Mouse (Mus musculus) liver, embryonic 11.5 days (tissue): ENCODE measurements at regions not wholly inside any gene's neighbourhood (a gene's known extent, or its start where the extent isn't known, plus 50 kb on each side); places are given as distances from the start of the nearest gene placed in this dataset.

Experiments used
- ATAC-seq: fragments of 200-750 bp; cut with Nextera tagmentation; replicated peaks from 2 replicates; pipeline ENCODE4 v1.8.0; 2017; ENCODE audit warnings: moderate number of reproducible peaks, mild to moderate bottlenecking, moderate TSS enrichment, moderate library complexity; ENCODE audit not compliant: low FRiP score
- DNase-seq: peaks from one replicate; pipeline ENCODE4 v3.0.0-alpha.2; 2017; ENCODE audit warnings: low spot score
- H3K27ac ChIP-seq: fragments of 300-500 bp; sonication (generic); 2 replicates; pipeline ENCODE4 v1.5.1; 2014; ENCODE audit warnings: mild to moderate bottlenecking, low read depth, low read length, control low read depth
- H3K27me3 ChIP-seq: fragments of 300-500 bp; sonication (generic); replicated peaks from 2 replicates; pipeline ENCODE4 v1.6.1; 2014; ENCODE audit warnings: low read length, mixed read lengths; ENCODE audit not compliant: control insufficient read depth, insufficient read depth
- H3K36me3 ChIP-seq: fragments of 300-500 bp; sonication (generic); 2 replicates; pipeline ENCODE4 v1.6.1; 2014; ENCODE audit warnings: mild to moderate bottlenecking, low read length, moderate library complexity, mixed read lengths; ENCODE audit not compliant: control insufficient read depth, insufficient read depth
- H3K4me1 ChIP-seq: fragments of 300-500 bp; sonication (generic); replicated peaks from 2 replicates; pipeline ENCODE4 v1.6.1; 2014; ENCODE audit warnings: low read length, mixed read lengths; ENCODE audit not compliant: control insufficient read depth, insufficient read depth
- H3K4me2 ChIP-seq: fragments of 300-500 bp; sonication (generic); 2 replicates; pipeline ENCODE4 v1.6.1; 2014; ENCODE audit warnings: mild to moderate bottlenecking, control low read depth, moderate library complexity
- H3K4me3 ChIP-seq: fragments of 300-500 bp; sonication (generic); 2 replicates; pipeline ENCODE4 v1.5.1; 2014; ENCODE audit warnings: low read depth, low read length, control low read depth
- H3K9ac ChIP-seq: fragments of 300-500 bp; sonication (generic); 2 replicates; pipeline ENCODE4 v1.6.1; 2014; ENCODE audit warnings: low read depth, low read length, control low read depth
- H3K9me3 ChIP-seq: fragments of 300-500 bp; sonication (generic); 2 replicates; pipeline ENCODE4 v1.6.1; 2016; ENCODE audit warnings: low read length, inconsistent platforms, mixed read lengths; ENCODE audit not compliant: control insufficient read depth
- WGBS: fragments of 180-500 bp; shearing (Covaris S2); extraction: QIAGEN DNeasy Blood & Tissue Kit; methylation state at CpG from one replicate; pipeline ENCODE4 v1.1.7; 2014; 5-methylcytosine and 5-hydroxymethylcytosine counted together

GRCm38 (mm10) chr1:133522825-133523224 lies 87.3 kb downstream of the Snrpe start:
- ATAC-seq (no peak), DNase-seq (no peak)
- WGBS = 60% methylated on average over 1 of the region's 1 CpGs
- no peak overlapping the region for H3K4me3 ChIP-seq
- H3K4me2 ChIP-seq = no peak overlapping the region
- H3K9ac ChIP-seq = no peak overlapping the region
- H3K9me3 ChIP-seq = no peaks in the 10 kb centered on the region
- H3K27ac ChIP-seq = no peak overlapping the region
- no peaks in the 10 kb centered on the region for H3K4me1 ChIP-seq
- no peaks in the 10 kb centered on the region for H3K27me3 ChIP-seq
- H3K36me3 ChIP-seq = no peaks in the 10 kb centered on the region

GRCm38 (mm10) chr1:133520652-133521051 lies 89.4 kb downstream of the Snrpe start:
- H3K4me2 ChIP-seq = no peak overlapping the region
- ATAC-seq = no peak

GRCm38 (mm10) chr1:133517020-133517419 lies 92.8 kb upstream of the Sox13 start:
- Histone ChIP-seq H3K4me1 (no peaks in the 10 kb centered on the region), H3K36me3 (no peaks in the 10 kb centered on the region), H3K27me3 (no peaks in the 10 kb centered on the region), H3K4me2 (no peak overlapping the region), H3K4me3 (no peak overlapping the region), H3K9ac (no peak overlapping the region), H3K27ac (no peak overlapping the region), H3K9me3 (no peaks in the 10 kb centered on the region)
- ATAC-seq = no peak
- DNase-seq = no peak
- 86% methylated on average over 5 of the region's 5 CpGs for WGBS

More at GRCm38 (mm10) chr1:133520652-133521051, 89.4 kb downstream of the Snrpe start:
- no peak for DNase-seq
- Histone ChIP-seq H3K27ac (no peak overlapping the region), H3K9ac (no peak overlapping the region), H3K36me3 (no peaks in the 10 kb centered on the region), H3K9me3 (no peaks in the 10 kb centered on the region), H3K4me3 (no peak overlapping the region), H3K27me3 (no peaks in the 10 kb centered on the region), H3K4me1 (no peaks in the 10 kb centered on the region)
- WGBS = 53% methylated on average over 8 of the region's 8 CpGs

- no peaks in the 10 kb centered on the region for H3K36me3 ChIP-seq
- no peak overlapping the region for H3K27ac ChIP-seq
- H3K4me3 ChIP-seq = no peak overlapping the region
- no peak for DNase-seq
- no peak overlapping the region for H3K4me2 ChIP-seq
- no peaks in the 10 kb centered on the region for H3K4me1 ChIP-seq
- H3K27me3 ChIP-seq = no peaks in the 10 kb centered on the region
- 48% methylated on average over 3 of the region's 3 CpGs for WGBS
- no peaks in the 10 kb centered on the region for H3K9me3 ChIP-seq
- ATAC-seq = no peak
- no peak overlapping the region for H3K9ac ChIP-seq
These were observed 79.9 kb upstream of the Sox13 start for GRCm38 (mm10) chr1:133504116-133504515.

- no peak for DNase-seq
- H3K4me2 ChIP-seq = no peak overlapping the region
- no peak for ATAC-seq
- no peaks in the 10 kb centered on the region for H3K9me3 ChIP-seq
- WGBS = 90% methylated on average over 2 of the region's 2 CpGs
- no peak overlapping the region for H3K9ac ChIP-seq
- H3K4me3 ChIP-seq = no peak overlapping the region
- no peaks in the 10 kb centered on the region for H3K4me1 ChIP-seq
- H3K27ac ChIP-seq = no peak overlapping the region
- no peaks in the 10 kb centered on the region for H3K36me3 ChIP-seq
- no peaks in the 10 kb centered on the region for H3K27me3 ChIP-seq
These were observed 79.2 kb upstream of the Sox13 start for GRCm38 (mm10) chr1:133503336-133503735.

- no peak overlapping the region for H3K9ac ChIP-seq
- DNase-seq (no peak), ATAC-seq (no peak)
- no peak overlapping the region for H3K27ac ChIP-seq
- no peaks in the 10 kb centered on the region for H3K4me1 ChIP-seq
- no peak overlapping the region for H3K4me3 ChIP-seq
- no peak overlapping the region for H3K4me2 ChIP-seq
- H3K36me3 ChIP-seq = no peaks in the 10 kb centered on the region
- H3K9me3 ChIP-seq = no peaks in the 10 kb centered on the region
- 79% methylated on average over 13 of the region's 13 CpGs for WGBS
- no peaks in the 10 kb centered on the region for H3K27me3 ChIP-seq
These were observed 76.8 kb upstream of the Sox13 start for GRCm38 (mm10) chr1:133501016-133501415.

GRCm38 (mm10) chr1:133492986-133493741 lies 69.0 kb upstream of the Sox13 start:
- ATAC-seq (peak; percentile 41; the same call in 1 of the 2 replicates), DNase-seq (peak; percentile 49)
- no peaks in the 10 kb centered on the region for H3K36me3 ChIP-seq
- H3K9ac ChIP-seq = peak overlapping the region; percentile 47
- H3K9me3 ChIP-seq = no peaks in the 10 kb centered on the region
- H3K27me3 ChIP-seq = no peaks in the 10 kb centered on the region
- 2% methylated on average over 29 of the region's 29 CpGs for WGBS
- peak overlapping the region; percentile 80 for H3K4me2 ChIP-seq
- peaks cover 11% of the 10 kb centered on the region for H3K4me1 ChIP-seq
- peak overlapping the region; percentile 59 for H3K27ac ChIP-seq
- H3K4me3 ChIP-seq = peak overlapping the region; percentile 32

- Histone ChIP-seq H3K27ac (peak overlapping the region; percentile 59), H3K4me2 (peak overlapping the region; percentile 80), H3K4me3 (peak overlapping the region; percentile 32), H3K4me1 (peaks cover 11% of the 10 kb centered on the region), H3K36me3 (no peaks in the 10 kb centered on the region), H3K27me3 (no peaks in the 10 kb centered on the region), H3K9ac (peak overlapping the region; percentile 47), H3K9me3 (no peaks in the 10 kb centered on the region)
- peak; percentile 46 for DNase-seq
- ATAC-seq = no peak; the same call in 1 of the 2 replicates
- 12% methylated on average over 11 of the region's 11 CpGs for WGBS
These were observed 68.3 kb upstream of the Sox13 start for GRCm38 (mm10) chr1:133492291-133492985.
